Mouse (Mus musculus) neural tube, embryonic 11.5 days (tissue): ENCODE measurements at regions not wholly inside any gene's neighbourhood (a gene's known extent, or its start where the extent isn't known, plus 50 kb on each side); places are given as distances from the start of the nearest gene placed in this dataset.

Experiments
- ATAC-seq: fragments of 200-750 bp; cut with Nextera tagmentation; 2 replicates; pipeline ENCODE4 v1.8.0; 2017; ENCODE audit warnings: moderate number of reproducible peaks, mild to moderate bottlenecking, moderate TSS enrichment, moderate library complexity; ENCODE audit not compliant: insufficient read depth, low FRiP score, low TSS enrichment
- DNase-seq: peaks from one replicate; pipeline ENCODE4 v3.0.0-alpha.2; 2015; ENCODE audit warnings: low spot score
- H3K27ac ChIP-seq: fragments of 300-500 bp; sonication (generic); 2 replicates; pipeline ENCODE4 v1.5.1; 2014; ENCODE audit warnings: low read depth, mild to moderate bottlenecking, low read length
- H3K27me3 ChIP-seq: fragments of 300-500 bp; sonication (generic); 2 replicates; pipeline ENCODE4 v1.6.1; 2014; ENCODE audit warnings: mild to moderate bottlenecking, low read length, mixed read lengths; ENCODE audit not compliant: control insufficient read depth, insufficient read depth
- H3K36me3 ChIP-seq: fragments of 300-500 bp; sonication (generic); 2 replicates; pipeline ENCODE4 v1.6.1; 2014; ENCODE audit warnings: mild to moderate bottlenecking, low read length, moderate library complexity, mixed read lengths; ENCODE audit not compliant: control insufficient read depth, insufficient read depth
- H3K4me1 ChIP-seq: fragments of 300-500 bp; sonication (generic); 2 replicates; pipeline ENCODE4 v1.6.1; 2014; ENCODE audit warnings: low read length, mixed read lengths; ENCODE audit not compliant: control insufficient read depth, insufficient read depth
- H3K4me2 ChIP-seq: fragments of 300-500 bp; sonication (generic); 2 replicates; pipeline ENCODE4 v1.6.1; 2014; ENCODE audit warnings: low read depth, mild to moderate bottlenecking, moderate library complexity
- H3K4me3 ChIP-seq: fragments of 300-500 bp; sonication (generic); 2 replicates; pipeline ENCODE4 v1.5.1; 2014; ENCODE audit warnings: low read depth, low read length
- H3K9ac ChIP-seq: fragments of 300-500 bp; sonication (generic); 2 replicates; pipeline ENCODE4 v1.6.1; 2014; ENCODE audit warnings: mild to moderate bottlenecking, low read length
- H3K9me3 ChIP-seq: fragments of 300-500 bp; sonication (generic); 2 replicates; pipeline ENCODE4 v1.6.1; 2016; ENCODE audit warnings: low read length; ENCODE audit not compliant: control insufficient read depth
- WGBS: fragments of 180-500 bp; shearing (Covaris S2); extraction: QIAGEN DNeasy Blood & Tissue Kit; methylation state at CpG from one replicate; pipeline ENCODE4 v1.1.7; 2014; 5-methylcytosine and 5-hydroxymethylcytosine counted together

DNA sequence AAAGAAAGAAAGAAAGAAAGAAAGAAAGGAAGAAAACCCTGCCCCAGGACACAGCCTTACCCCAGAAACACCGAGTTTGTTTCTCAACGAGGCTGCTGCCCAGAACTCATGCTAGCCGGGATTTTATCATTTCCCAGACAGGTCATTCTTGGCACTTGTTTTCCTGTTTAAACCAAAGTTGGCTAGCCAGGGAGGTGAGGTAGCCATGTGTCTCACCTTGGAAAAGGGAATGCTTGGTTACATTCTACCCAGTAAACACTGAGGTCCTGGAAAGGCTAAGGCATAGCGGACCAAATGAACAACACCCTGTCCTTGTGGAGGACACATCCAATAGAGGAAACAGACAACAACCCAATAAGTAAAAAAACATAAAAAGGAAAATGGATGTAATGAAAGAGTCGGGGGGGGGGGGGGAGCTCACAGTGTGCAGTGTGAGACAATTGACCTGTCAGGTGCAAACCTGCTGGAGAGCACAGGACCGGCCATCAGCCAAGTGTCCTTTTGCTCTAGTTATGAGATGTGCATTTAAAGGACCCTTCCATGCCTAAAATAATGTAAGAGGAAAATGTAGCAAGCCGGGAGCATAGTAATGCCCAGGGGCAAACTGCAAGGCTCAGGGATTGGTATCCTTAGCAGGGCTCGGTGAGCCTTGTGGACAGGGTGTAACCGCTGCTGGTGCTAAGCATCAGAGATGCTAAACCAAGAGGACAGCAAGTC lies 78.2 kb upstream of the Fzd7 start:
- H3K4me1 ChIP-seq = no peaks in the 10 kb centered on the region
- H3K4me3 ChIP-seq = no peak overlapping the region
- H3K27ac ChIP-seq = no peak overlapping the region
- H3K9me3 ChIP-seq = no peaks in the 10 kb centered on the region
- no peak overlapping the region for H3K4me2 ChIP-seq
- ATAC-seq (no peak), DNase-seq (no peak)
- H3K27me3 ChIP-seq = no peaks in the 10 kb centered on the region
- H3K36me3 ChIP-seq = no peaks in the 10 kb centered on the region
- 82% methylated on average over 9 of the region's 9 CpGs for WGBS
- H3K9ac ChIP-seq = no peak overlapping the region

- Histone ChIP-seq H3K27me3 (no peaks in the 10 kb centered on the region), H3K9me3 (no peaks in the 10 kb centered on the region), H3K36me3 (no peaks in the 10 kb centered on the region), H3K4me3 (no peak overlapping the region), H3K9ac (no peak overlapping the region), H3K4me2 (no peak overlapping the region), H3K4me1 (no peaks in the 10 kb centered on the region), H3K27ac (no peak overlapping the region)
- DNase-seq = no peak
- ATAC-seq = no peak
- WGBS = 77% methylated on average over 8 of the region's 8 CpGs
Measured at GRCm38 (mm10) chr1:59405370-59405769, 76.9 kb upstream of the Fzd7 start.

DNA sequence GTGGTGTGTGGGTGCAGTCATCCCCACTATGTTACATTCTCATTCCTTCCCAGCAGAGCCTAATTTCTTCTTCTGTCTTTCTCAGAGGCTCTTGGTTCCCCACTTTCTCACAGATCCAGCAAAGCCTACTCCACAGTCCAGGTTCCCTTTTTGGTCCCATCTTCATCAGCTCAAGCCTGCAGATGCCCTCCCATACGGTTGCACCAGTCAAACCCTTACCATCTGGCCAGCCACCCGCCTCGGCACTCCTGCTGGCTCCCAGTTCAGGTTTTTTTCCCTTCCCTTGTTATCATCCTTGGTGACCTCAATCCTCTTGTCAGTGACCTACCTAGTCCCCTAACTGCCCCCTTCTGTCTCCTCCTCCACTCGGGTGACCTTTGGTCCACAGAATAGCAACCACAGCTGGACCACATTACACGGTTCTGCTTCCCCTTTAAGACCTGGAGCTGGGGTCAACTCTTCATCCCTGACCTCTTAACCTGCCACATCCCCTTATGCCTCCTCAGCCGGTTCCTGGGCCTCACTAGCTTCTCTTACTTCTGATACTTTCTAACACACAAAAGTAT lies 75.4 kb upstream of the Fzd7 start:
- Histone ChIP-seq H3K9ac (no peak overlapping the region), H3K27ac (no peak overlapping the region), H3K4me3 (no peak overlapping the region), H3K4me2 (no peak overlapping the region), H3K4me1 (no peaks in the 10 kb centered on the region), H3K36me3 (no peaks in the 10 kb centered on the region), H3K27me3 (no peaks in the 10 kb centered on the region), H3K9me3 (no peaks in the 10 kb centered on the region)
- DNase-seq (no peak), ATAC-seq (no peak)
- 8% methylated on average over 6 of the region's 6 CpGs for WGBS

- Histone ChIP-seq H3K4me3 (no peak overlapping the region), H3K4me2 (no peak overlapping the region), H3K9me3 (no peaks in the 10 kb centered on the region), H3K36me3 (no peaks in the 10 kb centered on the region), H3K27ac (no peak overlapping the region), H3K4me1 (no peaks in the 10 kb centered on the region), H3K9ac (no peak overlapping the region), H3K27me3 (no peaks in the 10 kb centered on the region)
- no peak for ATAC-seq
- WGBS = 38% methylated on average over 8 of the region's 8 CpGs
- DNase-seq = no peak
Measured at GRCm38 (mm10) chr1:59409585-59410160, 72.6 kb upstream of the Fzd7 start.

GRCm38 (mm10) chr1:59413264-59413663 lies 69.0 kb upstream of the Fzd7 start:
- H3K4me3 ChIP-seq = no peak overlapping the region
- no peak overlapping the region for H3K4me2 ChIP-seq
- no peaks in the 10 kb centered on the region for H3K9me3 ChIP-seq
- ATAC-seq = no peak
- no peak overlapping the region for H3K9ac ChIP-seq
- 0 out of 2 replicates have a peak, but pooled peaks cover 2% of the 10 kb centered on the region for H3K4me1 ChIP-seq
- WGBS = 89% methylated on average over 8 of the region's 8 CpGs
- no peak for DNase-seq
- H3K36me3 ChIP-seq = no peaks in the 10 kb centered on the region
- no peak overlapping the region for H3K27ac ChIP-seq
- no peaks in the 10 kb centered on the region for H3K27me3 ChIP-seq

DNA sequence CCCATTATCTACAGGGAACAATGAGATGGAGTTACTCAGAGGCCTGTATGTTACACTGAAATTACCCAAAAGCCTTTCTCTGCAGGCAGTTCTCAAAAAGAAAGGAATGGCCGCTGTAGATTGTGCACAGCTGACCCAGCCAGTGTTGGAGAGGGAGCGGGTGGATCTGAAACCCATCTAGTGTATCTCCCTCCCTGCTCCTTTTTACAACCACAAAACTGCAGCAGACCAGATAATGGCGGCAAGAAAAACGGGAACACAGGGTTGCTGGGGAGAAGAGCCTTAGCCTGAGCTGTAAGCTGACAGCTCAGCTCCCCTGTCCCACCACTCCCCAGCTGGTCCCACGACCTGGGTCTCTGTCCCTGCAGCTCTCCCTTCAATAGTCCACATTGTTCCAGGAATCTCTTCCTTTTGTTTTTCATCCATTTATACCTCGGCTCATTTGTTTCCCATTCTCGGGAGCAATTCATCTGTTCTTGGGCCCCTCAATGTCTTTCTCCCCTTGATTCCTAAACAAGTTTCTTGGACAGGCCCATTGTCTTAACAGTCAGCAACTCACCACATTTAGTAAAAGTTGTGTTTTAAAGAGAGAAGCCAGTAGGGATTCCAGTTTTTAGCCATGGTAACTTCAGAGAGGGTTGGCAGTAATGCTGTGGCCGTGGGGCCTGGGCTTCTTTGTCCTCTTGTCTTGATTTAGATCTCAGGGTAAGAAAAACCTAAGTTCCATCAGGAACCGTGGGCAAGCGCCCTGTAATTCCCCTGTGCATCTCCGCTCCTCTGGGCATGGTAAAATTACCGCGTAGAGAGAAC lies 67.6 kb upstream of the Fzd7 start:
- peak; percentile 41 for DNase-seq
- no peak overlapping the region for H3K4me2 ChIP-seq
- 0 out of 2 replicates have a peak, but pooled peaks cover 2% of the 10 kb centered on the region for H3K4me1 ChIP-seq
- no peaks in the 10 kb centered on the region for H3K36me3 ChIP-seq
- H3K27me3 ChIP-seq = no peaks in the 10 kb centered on the region
- H3K9ac ChIP-seq = no peak overlapping the region
- 35% methylated on average over 13 of the region's 13 CpGs for WGBS
- no peaks in the 10 kb centered on the region for H3K9me3 ChIP-seq
- H3K27ac ChIP-seq = peak overlapping the region; percentile 45
- peak; percentile 61 for ATAC-seq
- no peak overlapping the region for H3K4me3 ChIP-seq

- DNase-seq (no peak), ATAC-seq (no peak)
- H3K27ac ChIP-seq = no peak overlapping the region
- no peak overlapping the region for H3K9ac ChIP-seq
- H3K27me3 ChIP-seq = no peaks in the 10 kb centered on the region
- 78% methylated on average over 11 of the region's 11 CpGs for WGBS
- H3K4me3 ChIP-seq = no peak overlapping the region
- no peaks in the 10 kb centered on the region for H3K9me3 ChIP-seq
- 0 out of 2 replicates have a peak, but pooled peaks cover 2% of the 10 kb centered on the region for H3K4me1 ChIP-seq
- no peaks in the 10 kb centered on the region for H3K36me3 ChIP-seq
- no peak overlapping the region for H3K4me2 ChIP-seq
Measured at GRCm38 (mm10) chr1:59415733-59416312, 66.4 kb upstream of the Fzd7 start.

GRCm38 (mm10) chr1:59417317-59417716 lies 64.9 kb upstream of the Fzd7 start:
- WGBS = 44% methylated on average over 1 of the region's 1 CpGs

More at GRCm38 (mm10) chr1:59417317-59417716, 64.9 kb upstream of the Fzd7 start:
- Histone ChIP-seq H3K27ac (no peak overlapping the region), H3K9me3 (no peaks in the 10 kb centered on the region), H3K36me3 (no peaks in the 10 kb centered on the region), H3K4me1 (0 out of 2 replicates have a peak, but pooled peaks cover 2% of the 10 kb centered on the region), H3K9ac (no peak overlapping the region), H3K4me3 (no peak overlapping the region), H3K4me2 (no peak overlapping the region), H3K27me3 (no peaks in the 10 kb centered on the region)
- ATAC-seq (no peak), DNase-seq (no peak)
